ENCODE assay signal across 11 mouse cellular contexts in genomic region chr13:5724364-5724763, GRCm38 (mm10).
DNase-seq lines count a peak whose midpoint lies in the region; ATAC-seq lines count a peak whose summit lies in the region.
"Had no signal": no experiment of that assay in that cellular context is flagged by ENCODE, and none has a peak within 500 bp of the region (broad histone marks: within the 10 kb centered on the region; RNA-seq: fewer than 3 reads in every experiment).

No protein-coding gene starts in this region.

- H3K4me2 ChIP-seq in neural tube, embryonic 15.5 days, result no peak overlapping the region
- no peak overlapping the region for H3K4me2 ChIP-seq in neural tube, embryonic 11.5 days (ENCODE audit: low read depth)
- no peak overlapping the region for H3K4me2 ChIP-seq in midbrain, embryonic 15.5 days
- H3K4me2 ChIP-seq: hindbrain, embryonic 13.5 days; limb, embryonic 12.5 days had no signal

- intact Hi-C loops in heart, postnatal 25 days (cut with DNase I), result no loop called here

- H3K27ac ChIP-seq in neural tube, embryonic 15.5 days (replicated peaks), result no peak overlapping the region
- no peak overlapping the region for H3K27ac ChIP-seq in embryonic facial prominence, embryonic 10.5 days (replicated peaks)
- H3K27ac ChIP-seq in neural tube, embryonic 11.5 days (ENCODE audit: low read depth, low read length), result no peak overlapping the region
- H3K27ac ChIP-seq in midbrain, embryonic 15.5 days, result no peak overlapping the region
- H3K27ac ChIP-seq: hindbrain, embryonic 13.5 days; limb, embryonic 12.5 days had no signal

- WGBS in neural tube, embryonic 15.5 days, result 93% methylated on average over 1 of the region's 1 CpGs
- 59% methylated on average over 1 of the region's 1 CpGs for WGBS in embryonic facial prominence, embryonic 10.5 days
- 67% methylated on average over 1 of the region's 1 CpGs for WGBS in neural tube, embryonic 11.5 days
- WGBS in midbrain, embryonic 15.5 days, result 86% methylated on average over 1 of the region's 1 CpGs

- no peaks in the 10 kb centered on the region for H3K36me3 ChIP-seq in neural tube, embryonic 15.5 days
- no peaks in the 10 kb centered on the region for H3K36me3 ChIP-seq in embryonic facial prominence, embryonic 10.5 days (replicated peaks)
- H3K36me3 ChIP-seq in neural tube, embryonic 11.5 days (ENCODE audit: control insufficient read depth, insufficient read depth, low read length), result no peaks in the 10 kb centered on the region
- H3K36me3 ChIP-seq in midbrain, embryonic 15.5 days (replicated peaks), result no peaks in the 10 kb centered on the region
- H3K36me3 ChIP-seq: hindbrain, embryonic 13.5 days; limb, embryonic 12.5 days had no signal

- H3K4me1 ChIP-seq in neural tube, embryonic 15.5 days, result no peaks in the 10 kb centered on the region
- H3K4me1 ChIP-seq in embryonic facial prominence, embryonic 10.5 days, result no peaks in the 10 kb centered on the region
- H3K4me1 ChIP-seq in neural tube, embryonic 11.5 days (ENCODE audit: control insufficient read depth, insufficient read depth, low read length), result no peaks in the 10 kb centered on the region
- H3K4me1 ChIP-seq in midbrain, embryonic 15.5 days, result peaks cover 8% of the 10 kb centered on the region
- H3K4me1 ChIP-seq: limb, embryonic 12.5 days had no signal

- H3K9ac ChIP-seq in neural tube, embryonic 15.5 days (replicated peaks), result no peak overlapping the region
- H3K9ac ChIP-seq in neural tube, embryonic 11.5 days (ENCODE audit: low read length), result no peak overlapping the region
- no peak overlapping the region for H3K9ac ChIP-seq in midbrain, embryonic 15.5 days
- H3K9ac ChIP-seq: hindbrain, embryonic 13.5 days; limb, embryonic 12.5 days had no signal

- no peak for ATAC-seq in neural tube, embryonic 15.5 days (ENCODE audit: low FRiP score)
- ATAC-seq in neural tube, embryonic 11.5 days (ENCODE audit: insufficient read depth, low FRiP score, low TSS enrichment), result no peak
- no peak for ATAC-seq in midbrain, embryonic 15.5 days (replicated peaks)

- peak; percentile 92 for DNase-seq in heart, adult 11 months
- DNase-seq in heart, postnatal 25 days (ENCODE audit: low spot score), result no peak
- peak; percentile 24 for DNase-seq in neural tube, embryonic 10.5 days (ENCODE audit: extremely low spot score, low spot score)
- DNase-seq in embryonic facial prominence, embryonic 10.5 days (ENCODE audit: low spot score), result peak; percentile 19
- peak; percentile 15 for DNase-seq in neural tube, embryonic 11.5 days (ENCODE audit: low spot score)
- DNase-seq in cerebellum, postnatal 14 days, result no peak
- DNase-seq: right cerebral cortex, postnatal 4 days had no signal

- no peaks in the 10 kb centered on the region for H3K9me3 ChIP-seq in neural tube, embryonic 15.5 days (replicated peaks)
- H3K9me3 ChIP-seq in embryonic facial prominence, embryonic 10.5 days, result no peaks in the 10 kb centered on the region
- H3K9me3 ChIP-seq in neural tube, embryonic 11.5 days (ENCODE audit: control insufficient read depth, low read length), result no peaks in the 10 kb centered on the region
- H3K9me3 ChIP-seq in midbrain, embryonic 15.5 days, result no peaks in the 10 kb centered on the region
- H3K9me3 ChIP-seq: hindbrain, embryonic 13.5 days; limb, embryonic 12.5 days had no signal

- no peaks in the 10 kb centered on the region for H3K27me3 ChIP-seq in neural tube, embryonic 15.5 days (replicated peaks)
- no peaks in the 10 kb centered on the region for H3K27me3 ChIP-seq in embryonic facial prominence, embryonic 10.5 days (replicated peaks; ENCODE audit: low read depth, poor library complexity, severe bottlenecking)
- H3K27me3 ChIP-seq in neural tube, embryonic 11.5 days (ENCODE audit: control insufficient read depth, insufficient read depth, low read length), result no peaks in the 10 kb centered on the region
- no peaks in the 10 kb centered on the region for H3K27me3 ChIP-seq in midbrain, embryonic 15.5 days (replicated peaks)
- H3K27me3 ChIP-seq: hindbrain, embryonic 13.5 days; limb, embryonic 12.5 days had no signal

- H3K4me3 ChIP-seq in neural tube, embryonic 15.5 days (replicated peaks), result no peak overlapping the region
- no peak overlapping the region for H3K4me3 ChIP-seq in embryonic facial prominence, embryonic 10.5 days
- no peak overlapping the region for H3K4me3 ChIP-seq in neural tube, embryonic 11.5 days (ENCODE audit: low read depth, low read length)
- H3K4me3 ChIP-seq in midbrain, embryonic 15.5 days, result no peak overlapping the region
- H3K4me3 ChIP-seq: hindbrain, embryonic 13.5 days; limb, embryonic 12.5 days had no signal

Comparison
In these comparisons a context has a peak if more than half of its experiments do, and no peak if none do; other contexts are left out.
1. DNase-seq: peak in heart, adult 11 months (single experiment), neural tube, embryonic 10.5 days (single experiment), embryonic facial prominence, embryonic 10.5 days (single experiment) and neural tube, embryonic 11.5 days (single experiment); none in heart, postnatal 25 days (single experiment) and cerebellum, postnatal 14 days (0 of 2).